Mouse (Mus musculus) brown adipose tissue, adult 24 weeks (tissue): ENCODE data around the gene Plekha8. TPM values are rescaled to one million over a fixed set of nuclear protein-coding genes. Genes with fewer than 3 reads are reported as not detected.

ENCODE experiments used
- H3K27ac ChIP-seq: fragments of 200-500 bp; replicated peaks from 2 replicates; pipeline ENCODE4 v1.5.1; 2012; ENCODE audit warnings: low read depth, mild to moderate bottlenecking, low read length
- H3K4me1 ChIP-seq: fragments of 200-500 bp; 2 replicates; pipeline ENCODE4 v1.6.1; 2012; ENCODE audit warnings: low read length, mixed read lengths; ENCODE audit not compliant: control insufficient read depth, insufficient read depth, insufficient read length
- H3K4me3 ChIP-seq: fragments of 200-500 bp; 2 replicates; pipeline ENCODE4 v1.5.1; 2012; ENCODE audit warnings: low read depth, mild to moderate bottlenecking, low read length, moderate library complexity; ENCODE audit not compliant: insufficient read depth
- polyA plus RNA-seq: library from polyadenylated mRNA; stranded (reverse); fragments of >200 nt; gene quantifications from 2 replicates; pipeline ENCODE4 v1.2.4, GENCODE M21; 2012; ENCODE audit not compliant: missing spikeins, insufficient read depth, insufficient read length

The Plekha8 gene
- polyA plus RNA-seq, 1 experiment, result 8.2 TPM

DNA sequence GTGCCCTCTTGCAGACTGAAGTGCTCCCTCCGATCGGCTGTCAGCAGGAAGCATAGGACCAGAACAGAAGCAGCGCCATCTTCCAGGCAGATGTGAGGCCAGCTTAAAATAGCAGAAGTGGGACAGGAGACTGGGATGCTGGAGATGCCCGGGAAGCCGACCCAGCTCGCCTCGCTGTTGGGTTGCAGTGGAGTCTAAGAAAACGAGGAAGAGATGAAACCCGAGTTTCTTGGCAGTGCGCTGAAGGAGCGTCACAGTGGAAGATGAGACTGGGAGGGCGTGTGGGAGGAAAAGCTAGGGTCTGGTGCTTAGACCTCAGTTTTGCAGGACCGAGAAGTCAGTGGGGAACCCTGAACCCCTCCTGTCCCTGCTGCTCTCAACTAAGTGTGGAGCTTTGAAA is 95.9 kb downstream of the Plekha8 start:
- Histone ChIP-seq H3K27ac (peak overlapping the region; percentile 22; the same call in 1 of the 2 replicates), H3K4me1 (peaks cover 22% of the 10 kb centered on the region), H3K4me3 (no peak overlapping the region)

DNA sequence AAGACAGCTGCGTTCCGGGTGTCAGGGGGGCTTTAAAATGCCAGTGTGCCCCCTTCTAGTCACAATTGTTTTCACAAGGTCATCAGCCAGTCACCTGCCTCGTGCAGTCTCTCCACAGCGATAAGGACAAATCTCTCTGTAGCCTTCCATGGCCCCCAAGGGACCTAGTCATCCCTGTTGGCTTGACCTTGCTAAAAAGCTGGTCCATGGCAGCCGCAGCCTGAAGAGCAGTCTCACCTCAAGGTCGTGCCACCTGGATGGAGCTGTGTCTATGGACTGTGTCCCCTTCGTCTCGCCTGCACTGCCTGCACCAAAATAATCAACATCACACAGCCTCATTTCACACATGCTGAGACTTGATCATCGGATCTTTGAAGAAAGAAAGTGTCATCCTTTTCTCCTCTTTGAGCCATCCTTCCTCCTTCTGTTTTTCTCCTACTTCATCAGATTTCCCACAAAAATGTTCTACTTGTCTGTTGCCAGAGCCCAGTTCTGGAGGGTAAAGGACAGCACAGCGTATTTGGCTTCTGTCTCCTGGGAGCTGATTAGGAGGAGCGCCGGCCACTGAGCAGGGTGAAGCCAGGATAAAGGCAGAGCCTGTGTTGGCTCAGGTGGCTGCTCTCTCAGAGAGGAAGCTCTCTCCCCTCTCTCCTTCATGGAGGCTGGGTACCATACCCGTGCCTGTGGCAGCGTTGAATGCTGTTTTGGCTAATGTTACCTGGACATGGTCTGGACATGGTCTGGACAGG is 96.6 kb downstream of the Plekha8 start:
- peaks cover 22% of the 10 kb centered on the region for H3K4me1 ChIP-seq
- no peak overlapping the region for H3K4me3 ChIP-seq
- H3K27ac ChIP-seq, result peak overlapping the region; percentile 68

DNA sequence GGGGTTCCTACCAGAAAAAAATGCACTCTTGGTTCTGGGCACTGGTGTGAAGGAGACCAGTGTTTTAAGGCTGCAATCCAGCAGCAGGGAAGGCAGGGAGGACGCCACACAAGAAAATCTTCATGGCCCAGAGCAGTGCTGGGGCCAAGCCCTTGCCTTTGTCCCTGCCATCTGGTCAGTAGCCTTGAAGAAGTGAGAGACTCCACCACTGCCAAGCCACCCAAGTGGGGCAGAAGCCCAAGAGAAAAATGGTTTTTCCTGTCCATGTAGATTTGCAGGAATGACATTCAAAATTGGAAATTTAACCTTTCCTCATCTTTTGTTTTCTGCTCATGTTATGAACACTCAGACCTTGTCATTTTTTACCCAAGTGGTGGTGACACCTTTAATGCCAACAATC is 97.3 kb downstream of the Plekha8 start:
- peaks cover 22% of the 10 kb centered on the region for H3K4me1 ChIP-seq
- H3K27ac ChIP-seq, result peak overlapping the region; percentile 68
- H3K4me3 ChIP-seq, result no peak overlapping the region

DNA sequence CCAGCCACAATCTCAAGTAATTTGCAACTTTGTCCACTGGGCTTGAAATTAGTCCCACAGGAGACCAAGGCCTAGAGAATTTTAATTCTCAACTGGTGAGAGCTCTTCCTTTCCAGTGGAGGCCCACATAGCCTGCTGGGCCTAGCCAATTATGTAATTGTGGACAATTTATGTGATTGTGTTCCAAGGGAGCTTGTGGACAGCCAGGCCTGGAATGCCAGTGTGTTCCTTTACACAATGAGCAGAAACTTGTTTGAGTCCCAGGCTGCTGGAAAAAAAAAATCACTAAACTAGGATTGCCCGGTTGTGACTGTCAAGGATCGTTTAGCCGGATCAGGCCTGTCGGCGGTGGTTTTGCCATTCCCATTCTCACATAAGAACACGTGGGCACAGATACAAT is 98.4 kb downstream of the Plekha8 start:
- peak overlapping the region; percentile 68; the same call in 1 of the 2 replicates for H3K27ac ChIP-seq
- no peak overlapping the region for H3K4me3 ChIP-seq
- peaks cover 22% of the 10 kb centered on the region for H3K4me1 ChIP-seq

Other genes starting within 250 kb of the Plekha8 start
- gene Wipf3, start 165.5 kb upstream of the Plekha8 start, polyA plus RNA-seq, result 1.1 TPM in 2 replicates
- 0.71 and 1.4 TPM in 2 replicates for gene Scrn1, start 28.6 kb upstream of the Plekha8 start, polyA plus RNA-seq
- 5.7 and 7.4 TPM in 2 replicates for gene Fkbp14, start 2.2 kb downstream of the Plekha8 start, polyA plus RNA-seq
- 34.7 and 43.3 TPM in 2 replicates for gene Mturn, start 86.5 kb downstream of the Plekha8 start, polyA plus RNA-seq
- 36.9 and 40.8 TPM in 2 replicates for gene Znrf2, start 221.8 kb downstream of the Plekha8 start, polyA plus RNA-seq